Mouse (Mus musculus): ENCODE data around the gene Pigg. TPM values are rescaled to one million over a fixed set of nuclear protein-coding genes. Genes with fewer than 3 reads are reported as not detected.

The Pigg gene
- polyA plus RNA-seq, 1 experiment: 1.8 TPM

GRCm38 (mm10) chr5:108368851-108369621 lies 56.6 kb downstream of the Pigg start:
- no peak for TF ChIP-seq CEBPB (IDR thresholded peaks at IDR 0.05; ENCODE audit: low read depth)
- TF ChIP-seq MYOG (IDR thresholded peaks at IDR 0.05; ENCODE audit: control insufficient read depth, extremely low read depth, insufficient read length): no peak
- no peak for TF ChIP-seq CTCF (IDR thresholded peaks at IDR 0.05; ENCODE audit: control insufficient read depth, insufficient read depth, insufficient read length)
- no peak for TF ChIP-seq MAX (IDR thresholded peaks at IDR 0.05)
- no peak for TF ChIP-seq FOSL1 (IDR thresholded peaks at IDR 0.05; ENCODE audit: insufficient read depth, low read length, poor library complexity, severe bottlenecking)
- H3K36me3 ChIP-seq (ENCODE audit: control insufficient read depth, insufficient read depth): no peaks in the 10 kb centered on the region
- peak overlapping the region; percentile 6 for H3K4me3 ChIP-seq (ENCODE audit: insufficient read depth, poor library complexity, severe bottlenecking)
- H3K79me2 ChIP-seq (ENCODE audit: control insufficient read depth, insufficient read depth): no peaks in the 10 kb centered on the region
- H3ac ChIP-seq (ENCODE audit: control insufficient read depth, insufficient read length, low read depth): peak overlapping the region; percentile 40
- peaks cover 33% of the 10 kb centered on the region for H3K27me3 ChIP-seq (ENCODE audit: control insufficient read depth, insufficient read depth, insufficient read length)
- H3K79me3 ChIP-seq (ENCODE audit: low read depth): no peaks in the 10 kb centered on the region

- Histone ChIP-seq H3K36me3 (ENCODE audit: control insufficient read depth, insufficient read depth) (no peaks in the 10 kb centered on the region), H3K4me3 (ENCODE audit: insufficient read depth, poor library complexity, severe bottlenecking) (no peak overlapping the region), H3K79me2 (ENCODE audit: control insufficient read depth, insufficient read depth) (no peaks in the 10 kb centered on the region), H3K79me3 (ENCODE audit: low read depth) (no peaks in the 10 kb centered on the region), H3ac (ENCODE audit: control insufficient read depth, insufficient read length, low read depth) (no peak overlapping the region), H3K27me3 (ENCODE audit: control insufficient read depth, insufficient read depth, insufficient read length) (peaks cover 33% of the 10 kb centered on the region)
- TF ChIP-seq MAX (IDR thresholded peaks at IDR 0.05) (no peak), MYOD1 (IDR thresholded peaks at IDR 0.05; ENCODE audit: control insufficient read depth, insufficient read length, low read depth) (no peak), USF1 (IDR thresholded peaks at IDR 0.05; ENCODE audit: low read depth) (no peak), MYOG (IDR thresholded peaks at IDR 0.05; ENCODE audit: control insufficient read depth, extremely low read depth, insufficient read length) (no peak), CTCF (IDR thresholded peaks at IDR 0.05; ENCODE audit: control insufficient read depth, insufficient read depth, insufficient read length) (no peak), CEBPB (IDR thresholded peaks at IDR 0.05; ENCODE audit: low read depth) (no peak), FOSL1 (IDR thresholded peaks at IDR 0.05; ENCODE audit: insufficient read depth, low read length, poor library complexity, severe bottlenecking) (no peak)
Observed at GRCm38 (mm10) chr5:108369964-108370363, 57.6 kb downstream of the Pigg start.

- no peak overlapping the region for H3K4me3 ChIP-seq (ENCODE audit: insufficient read depth, poor library complexity, severe bottlenecking)
- H3K27me3 ChIP-seq (ENCODE audit: control insufficient read depth, insufficient read depth, insufficient read length): peaks cover 8% of the 10 kb centered on the region
- H3ac ChIP-seq (ENCODE audit: control insufficient read depth, insufficient read length, low read depth): no peak overlapping the region
- TF ChIP-seq MYOG (IDR thresholded peaks at IDR 0.05; ENCODE audit: control insufficient read depth, extremely low read depth, insufficient read length) (no peak), USF1 (IDR thresholded peaks at IDR 0.05; ENCODE audit: low read depth) (no peak), CEBPB (IDR thresholded peaks at IDR 0.05; ENCODE audit: low read depth) (no peak), CTCF (IDR thresholded peaks at IDR 0.05; ENCODE audit: control insufficient read depth, insufficient read depth, insufficient read length) (no peak), MYOD1 (IDR thresholded peaks at IDR 0.05; ENCODE audit: control insufficient read depth, insufficient read length, low read depth) (no peak), FOSL1 (IDR thresholded peaks at IDR 0.05; ENCODE audit: insufficient read depth, low read length, poor library complexity, severe bottlenecking) (no peak), MAX (IDR thresholded peaks at IDR 0.05) (no peak)
- H3K79me2 ChIP-seq (ENCODE audit: control insufficient read depth, insufficient read depth): no peaks in the 10 kb centered on the region
- H3K36me3 ChIP-seq (ENCODE audit: control insufficient read depth, insufficient read depth): no peaks in the 10 kb centered on the region
- no peaks in the 10 kb centered on the region for H3K79me3 ChIP-seq (ENCODE audit: low read depth)
Observed at GRCm38 (mm10) chr5:108374079-108374478, 61.7 kb downstream of the Pigg start.

- no peaks in the 10 kb centered on the region for H3K79me2 ChIP-seq (ENCODE audit: control insufficient read depth, insufficient read depth)
- H3K79me3 ChIP-seq (ENCODE audit: low read depth): no peaks in the 10 kb centered on the region
- no peak overlapping the region for H3K4me3 ChIP-seq (ENCODE audit: insufficient read depth, poor library complexity, severe bottlenecking)
- no peaks in the 10 kb centered on the region for H3K36me3 ChIP-seq (ENCODE audit: control insufficient read depth, insufficient read depth)
- TF ChIP-seq CTCF (IDR thresholded peaks at IDR 0.05; ENCODE audit: control insufficient read depth, insufficient read depth, insufficient read length): no peak
- no peak for TF ChIP-seq CEBPB (IDR thresholded peaks at IDR 0.05; ENCODE audit: low read depth)
- TF ChIP-seq MYOG (IDR thresholded peaks at IDR 0.05; ENCODE audit: control insufficient read depth, extremely low read depth, insufficient read length): no peak
- H3K27me3 ChIP-seq (ENCODE audit: control insufficient read depth, insufficient read depth, insufficient read length): no peaks in the 10 kb centered on the region
- H3ac ChIP-seq (ENCODE audit: control insufficient read depth, insufficient read length, low read depth): no peak overlapping the region
Observed at GRCm38 (mm10) chr5:108376059-108376458, 63.6 kb downstream of the Pigg start.

GRCm38 (mm10) chr5:108378346-108378745 lies 65.9 kb downstream of the Pigg start:
- Histone ChIP-seq H3K4me3 (ENCODE audit: insufficient read depth, poor library complexity, severe bottlenecking) (no peak overlapping the region), H3K79me2 (ENCODE audit: control insufficient read depth, insufficient read depth) (no peaks in the 10 kb centered on the region), H3K27me3 (ENCODE audit: control insufficient read depth, insufficient read depth, insufficient read length) (no peaks in the 10 kb centered on the region), H3K36me3 (ENCODE audit: control insufficient read depth, insufficient read depth) (no peaks in the 10 kb centered on the region), H3K79me3 (ENCODE audit: low read depth) (no peaks in the 10 kb centered on the region), H3ac (ENCODE audit: control insufficient read depth, insufficient read length, low read depth) (no peak overlapping the region)
- TF ChIP-seq CTCF (IDR thresholded peaks at IDR 0.05; ENCODE audit: control insufficient read depth, insufficient read depth, insufficient read length): no peak
- TF ChIP-seq FOSL1 (IDR thresholded peaks at IDR 0.05; ENCODE audit: insufficient read depth, low read length, poor library complexity, severe bottlenecking): no peak

- no peak overlapping the region for H3ac ChIP-seq (ENCODE audit: control insufficient read depth, insufficient read length, low read depth)
- no peaks in the 10 kb centered on the region for H3K27me3 ChIP-seq (ENCODE audit: control insufficient read depth, insufficient read depth, insufficient read length)
- no peak overlapping the region for H3K4me3 ChIP-seq (ENCODE audit: insufficient read depth, poor library complexity, severe bottlenecking)
- peak; percentile 14 for TF ChIP-seq CEBPB (IDR thresholded peaks at IDR 0.05; ENCODE audit: low read depth)
- peak; percentile 69 for TF ChIP-seq MYOD1 (IDR thresholded peaks at IDR 0.05; ENCODE audit: control insufficient read depth, insufficient read length, low read depth)
- TF ChIP-seq MAX (IDR thresholded peaks at IDR 0.05): no peak
- peak; percentile 74 for TF ChIP-seq FOSL1 (IDR thresholded peaks at IDR 0.05; ENCODE audit: insufficient read depth, low read length, poor library complexity, severe bottlenecking)
- TF ChIP-seq CTCF (IDR thresholded peaks at IDR 0.05; ENCODE audit: control insufficient read depth, insufficient read depth, insufficient read length): no peak
- no peak for TF ChIP-seq MYOG (IDR thresholded peaks at IDR 0.05; ENCODE audit: control insufficient read depth, extremely low read depth, insufficient read length)
- TF ChIP-seq USF1 (IDR thresholded peaks at IDR 0.05; ENCODE audit: low read depth): no peak
- no peaks in the 10 kb centered on the region for H3K36me3 ChIP-seq (ENCODE audit: control insufficient read depth, insufficient read depth)
- H3K79me2 ChIP-seq (ENCODE audit: control insufficient read depth, insufficient read depth): no peaks in the 10 kb centered on the region
- no peaks in the 10 kb centered on the region for H3K79me3 ChIP-seq (ENCODE audit: low read depth)
Observed at GRCm38 (mm10) chr5:108385632-108386031, 73.2 kb downstream of the Pigg start.

Measured in C2C12 (cell line).